Mouse (Mus musculus) lung, embryonic 15.5 days (tissue): Measurements from ENCODE around the gene Scgb1b10. TPM values are rescaled to one million over a fixed set of nuclear protein-coding genes. Genes with fewer than 3 reads are reported as not detected.
"Not testable (repeated sequence)": the region's sequence is repeated elsewhere in the genome, so short reads cannot be mapped to it uniquely, and the experiment has no call there.

Experiments used
- ATAC-seq: fragments of 200-750 bp; cut with Nextera tagmentation; 2 replicates; pipeline ENCODE4 v1.8.0; 2017; ENCODE audit warnings: moderate number of reproducible peaks, borderline replicate concordance; ENCODE audit not compliant: low FRiP score, low TSS enrichment; ENCODE audit errors: extremely low read depth
- H3K27ac ChIP-seq: fragments of 300-500 bp; sonication (generic); 2 replicates; pipeline ENCODE4 v1.5.1; 2015; ENCODE audit warnings: moderate library complexity, mild to moderate bottlenecking, inconsistent platforms
- H3K27me3 ChIP-seq: fragments of 300-500 bp; sonication (generic); 2 replicates; pipeline ENCODE4 v1.6.1; 2015; ENCODE audit warnings: inconsistent platforms
- H3K36me3 ChIP-seq: fragments of 300-500 bp; sonication (generic); 2 replicates; pipeline ENCODE4 v1.6.1; 2015; ENCODE audit warnings: inconsistent platforms
- H3K4me1 ChIP-seq: fragments of 300-500 bp; sonication (generic); 2 replicates; pipeline ENCODE4 v1.6.1; 2015; ENCODE audit warnings: inconsistent platforms
- H3K4me2 ChIP-seq: fragments of 300-500 bp; sonication (generic); 2 replicates; pipeline ENCODE4 v1.6.1; 2015; ENCODE audit warnings: inconsistent platforms, mild to moderate bottlenecking, moderate library complexity
- H3K4me3 ChIP-seq: fragments of 300-500 bp; sonication (generic); 2 replicates; pipeline ENCODE4 v1.5.1; 2015; ENCODE audit warnings: mild to moderate bottlenecking, inconsistent platforms
- H3K9ac ChIP-seq: fragments of 300-500 bp; sonication (generic); 2 replicates; pipeline ENCODE4 v1.6.1; 2015; ENCODE audit warnings: inconsistent platforms
- H3K9me3 ChIP-seq: fragments of 300-500 bp; sonication (generic); 2 replicates; pipeline ENCODE4 v1.6.1; 2016; ENCODE audit warnings: inconsistent platforms
- polyA plus RNA-seq: library from polyadenylated mRNA; unstranded; fragments of >200 nt; fragmentation: Nextera tagmentation; extraction: Ambion mirVana; gene quantifications from 2 replicates; pipeline ENCODE4 v1.2.1, GENCODE M21; 2015

Gene Scgb1b10
- polyA plus RNA-seq, result not detected in 2 replicates

DNA sequence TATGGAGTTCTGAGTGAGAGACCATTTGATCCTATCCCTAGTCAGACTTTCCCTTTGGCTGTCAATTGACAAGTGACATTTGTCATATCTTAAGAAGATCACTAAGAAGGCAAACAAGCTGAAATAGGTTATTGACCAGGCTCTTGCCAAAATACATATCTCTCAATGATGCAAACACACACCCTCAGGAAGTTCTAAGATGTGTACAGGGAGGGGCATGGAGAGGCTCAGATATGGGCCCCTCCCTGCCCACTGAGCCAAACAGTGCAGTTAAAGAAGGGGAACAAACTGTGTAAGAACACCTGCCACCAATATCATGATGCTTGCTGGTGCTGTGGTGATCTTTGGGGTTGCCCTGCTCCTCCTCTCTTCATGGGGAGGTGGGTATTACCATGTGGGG, at the start of gene Scgb1b10:
Gene Scgb1b10, plus strand, starts transcription at position 301 of the 400 bp plus-strand sequence.
- H3K27ac ChIP-seq, H3K4me1 ChIP-seq, H3K36me3 ChIP-seq, ATAC-seq, H3K27me3 ChIP-seq, H3K9me3 ChIP-seq, H3K4me2 ChIP-seq, H3K4me3 ChIP-seq, H3K9ac ChIP-seq: not testable (repeated sequence)

Other genes with a start within 250 kb of the Scgb1b10 start
- not detected in 2 replicates for gene Scgb2b11, start 110.3 kb downstream of the Scgb1b10 start, polyA plus RNA-seq
- gene Scgb1b11, start 122.0 kb downstream of the Scgb1b10 start, polyA plus RNA-seq, result not detected in 2 replicates
- not detected in 2 replicates for gene Scgb2b12, start 226.4 kb downstream of the Scgb1b10 start, polyA plus RNA-seq
- gene Scgb1b12, start 233.3 kb downstream of the Scgb1b10 start, polyA plus RNA-seq, result not detected in 2 replicates